Mouse (Mus musculus) megakaryocyte, embryonic 14.5 days (primary cell): ENCODE measurements around the gene A530032D15Rik.
"Not testable (repeated sequence)": the region's sequence is repeated elsewhere in the genome, so short reads cannot be mapped to it uniquely, and the experiment has no call there.

Experiments
- FLI1 ChIP-seq: IDR thresholded peaks from 2 replicates; pipeline ENCODE4 v1.6.1; 2012; ENCODE audit warnings: low read length, inconsistent platforms, mixed read lengths
- GATA1 ChIP-seq: IDR thresholded peaks from 3 replicates; pipeline ENCODE4 v1.6.1; 2012; ENCODE audit warnings: mixed read lengths, low read length, inconsistent platforms, borderline replicate concordance

- TF ChIP-seq FLI1, GATA1: not testable (repeated sequence)
Observed at GRCm38 (mm10) chr1:85114078-85114477, 4.4 kb upstream of the A530032D15Rik start.
